Comparison of ENCODE assay signal across 18 mouse cellular contexts in the genomic region with DNA sequence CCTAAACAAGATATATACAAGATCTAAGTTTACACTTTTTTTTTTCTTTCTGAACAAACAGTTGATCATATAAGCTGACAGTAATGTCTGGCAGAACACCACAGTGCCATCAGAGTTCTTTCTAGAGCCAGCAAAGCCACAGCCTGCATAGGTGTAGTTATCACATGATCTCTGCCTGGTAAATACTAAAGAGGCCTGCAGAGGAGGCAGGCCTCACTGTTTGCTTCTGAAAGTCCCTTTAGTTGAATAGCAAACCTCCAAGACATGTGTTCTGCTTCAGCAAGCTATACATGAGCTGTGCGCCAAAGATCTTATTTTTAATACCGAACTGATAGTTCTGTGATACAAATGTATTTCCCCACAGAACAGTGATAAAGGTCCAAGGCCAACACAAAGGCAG. TPM values are rescaled to one million over a fixed set of nuclear protein-coding genes. Genes with fewer than 3 reads are reported as not detected.
DNase-seq lines count a peak whose midpoint lies in the region; ATAC-seq and TF ChIP-seq lines count a peak whose summit lies in the region.
"Had no signal": no experiment of that assay in that cellular context is flagged by ENCODE, and none has a peak within 500 bp of the region (broad histone marks: within the 10 kb centered on the region; RNA-seq: fewer than 3 reads in every experiment).

No protein-coding gene starts in this region.

- no peaks in the 10 kb centered on the region for H3K9me3 ChIP-seq in stomach, postnatal 0 days (ENCODE audit: control insufficient read depth, low read length)
- H3K9me3 ChIP-seq in forebrain, embryonic 13.5 days (replicated peaks) = no peaks in the 10 kb centered on the region
- H3K9me3 ChIP-seq: forebrain, embryonic 12.5 days; heart, embryonic 10.5 days; midbrain, embryonic 12.5 days had no signal

- no peak for TF ChIP-seq CTCF in spleen, adult 2 months (IDR thresholded peaks at IDR 0.05; ENCODE audit: extremely low read depth, insufficient read depth, insufficient read length, insufficient replicate concordance)
- TF ChIP-seq CTCF in stomach, postnatal 0 days (IDR thresholded peaks at IDR 0.05; ENCODE audit: low read depth) = no peak

- peak in 1 of 2 experiments; percentile 51 for DNase-seq in spleen, adult 2 months (ENCODE audit: low read depth in 1 of 2, low spot score in 2 of 2)
- DNase-seq in spleen, postnatal 4 days (ENCODE audit: low spot score in 2 of 2) = no peak
- DNase-seq in CD4-positive, CD25-positive, alpha-beta regulatory T cell, adult 2 months (ENCODE audit: low read depth, low spot score) = peak; percentile 79
- peak; percentile 73 for DNase-seq in T-cell, adult 2 months (ENCODE audit: low spot score)
- DNase-seq in stomach, postnatal 0 days (ENCODE audit: low spot score) = no peak
- DNase-seq in lung, postnatal 10 days = no peak
- DNase-seq: cerebellum, postnatal 10 days; embryo, embryonic 11 days; gastrocnemius, postnatal 25 days; heart, postnatal 4 days; kidney, postnatal 4 days; lung, postnatal 36 days had no signal

- peaks cover 33% of the 10 kb centered on the region; the same call in 1 of the 2 replicates for H3K4me1 ChIP-seq in spleen, adult 2 months (ENCODE audit: control insufficient read depth, insufficient read depth, insufficient read length)
- peaks cover 10% of the 10 kb centered on the region for H3K4me1 ChIP-seq in stomach, postnatal 0 days (replicated peaks; ENCODE audit: control insufficient read depth, insufficient read depth)
- H3K4me1 ChIP-seq in forebrain, embryonic 13.5 days = peaks cover 28% of the 10 kb centered on the region

- H3K36me3 ChIP-seq in spleen, adult 2 months (ENCODE audit: control insufficient read depth, insufficient read depth, low read length) = no peaks in the 10 kb centered on the region
- H3K36me3 ChIP-seq in stomach, postnatal 0 days (ENCODE audit: control insufficient read depth, insufficient read depth, low read length) = no peaks in the 10 kb centered on the region
- no peaks in the 10 kb centered on the region for H3K36me3 ChIP-seq in forebrain, embryonic 13.5 days (ENCODE audit: poor library complexity, severe bottlenecking)
- H3K36me3 ChIP-seq: forebrain, embryonic 12.5 days; heart, embryonic 10.5 days; midbrain, embryonic 12.5 days had no signal

- TF ChIP-seq EP300 in stomach, postnatal 0 days (optimal IDR thresholded peaks at IDR 0.05) = no peak

- no peak for ATAC-seq in stomach, postnatal 0 days (ENCODE audit: low FRiP score, low TSS enrichment)
- no peak for ATAC-seq in forebrain, embryonic 13.5 days
- ATAC-seq: hindbrain, postnatal 0 days; Patski had no signal

- H3K27me3 ChIP-seq in spleen, adult 2 months (ENCODE audit: control insufficient read depth, insufficient read depth, low read length) = no peaks in the 10 kb centered on the region
- H3K27me3 ChIP-seq in stomach, postnatal 0 days (ENCODE audit: control insufficient read depth, insufficient read depth, low read length) = no peaks in the 10 kb centered on the region
- H3K27me3 ChIP-seq in forebrain, embryonic 13.5 days = no peaks in the 10 kb centered on the region
- H3K27me3 ChIP-seq: Patski had no signal

- H3K4me2 ChIP-seq in stomach, postnatal 0 days (replicated peaks; ENCODE audit: low read depth) = no peak overlapping the region
- H3K4me2 ChIP-seq in forebrain, embryonic 13.5 days = no peak overlapping the region
- H3K4me2 ChIP-seq: forebrain, embryonic 12.5 days; midbrain, embryonic 12.5 days had no signal

- 31% methylated on average over 2 of the region's 2 CpGs for WGBS in spleen, adult 2 months
- 68% methylated on average over 2 of the region's 2 CpGs for WGBS in stomach, postnatal 0 days
- WGBS in forebrain, embryonic 13.5 days = 95% methylated on average over 2 of the region's 2 CpGs

- H3K9ac ChIP-seq in stomach, postnatal 0 days (ENCODE audit: low read length) = no peak overlapping the region
- no peak overlapping the region for H3K9ac ChIP-seq in forebrain, embryonic 13.5 days
- H3K9ac ChIP-seq: forebrain, embryonic 12.5 days; midbrain, embryonic 12.5 days had no signal

- peak overlapping the region; percentile 92 for H3K27ac ChIP-seq in spleen, adult 2 months (ENCODE audit: insufficient read depth, low read length)
- 0 out of 2 replicates have a peak overlapping the region, but pooled peaks have one; percentile 4 for H3K27ac ChIP-seq in stomach, postnatal 0 days (replicated peaks)
- no peak overlapping the region for H3K27ac ChIP-seq in forebrain, embryonic 13.5 days
- H3K27ac ChIP-seq: forebrain, embryonic 12.5 days; heart, embryonic 10.5 days; hindbrain, postnatal 0 days; midbrain, embryonic 12.5 days had no signal

- peak overlapping the region; percentile 24; the same call in 1 of the 2 replicates for H3K4me3 ChIP-seq in spleen, adult 2 months (ENCODE audit: extremely low read depth, insufficient read depth, insufficient read length)
- H3K4me3 ChIP-seq in stomach, postnatal 0 days (ENCODE audit: low read depth, low read length) = no peak overlapping the region
- no peak overlapping the region for H3K4me3 ChIP-seq in forebrain, embryonic 13.5 days
- H3K4me3 ChIP-seq: forebrain, embryonic 12.5 days; heart, embryonic 10.5 days; midbrain, embryonic 12.5 days had no signal

- no peak for TF ChIP-seq POLR2A in spleen, adult 2 months (IDR thresholded peaks at IDR 0.05; ENCODE audit: low read depth, low read length)

RNA-seq across cellular contexts. Expression of a gene that starts 3.3 kb away (rescaled TPM):
- polyA plus RNA-seq in spleen, adult 2 months (2012; rRNA removed) = 47.7 and 57.3 TPM in 2 replicates
- 13.1 and 13.3 TPM in 2 replicates for polyA plus RNA-seq in stomach, postnatal 0 days (2015; fragmentation: Nextera tagmentation; extraction: Ambion mirVana)
- polyA plus RNA-seq in forebrain, embryonic 13.5 days (2015; fragmentation: Nextera tagmentation; extraction: Ambion mirVana) = 22.7 and 24.5 TPM in 2 replicates

RNA-seq across cellular contexts. Expression of a gene that starts 44.9 kb away (rescaled TPM):
- polyA plus RNA-seq in spleen, adult 2 months (2012; rRNA removed) = 20.9 and 25.3 TPM in 2 replicates
- 8.1 and 8.9 TPM in 2 replicates for polyA plus RNA-seq in stomach, postnatal 0 days (2015; fragmentation: Nextera tagmentation; extraction: Ambion mirVana)
- polyA plus RNA-seq in forebrain, embryonic 13.5 days (2015; fragmentation: Nextera tagmentation; extraction: Ambion mirVana) = 14.1 and 16.9 TPM in 2 replicates

Comparison
In these comparisons a context has a peak if more than half of its experiments do, and no peak if none do; other contexts are left out.
1. DNase-seq: peak in CD4-positive, CD25-positive, alpha-beta regulatory T cell, adult 2 months (single experiment) and T-cell, adult 2 months (single experiment); none in spleen, postnatal 4 days (0 of 2), stomach, postnatal 0 days (single experiment) and lung, postnatal 10 days (single experiment).